Mouse (Mus musculus) mouse embryonic stem cell (cell line): Measurements from ENCODE around the gene Uqcrq.
"Not testable (repeated sequence)": the region's sequence is repeated elsewhere in the genome, so short reads cannot be mapped to it uniquely, and the experiment has no call there.

Experiments
- in situ Hi-C, 2 experiments: fragments of 300-500 bp; cut with MboI; formaldehyde crosslinking; loops; 1 replicate in 1 of 2; 3 replicates in 1 of 2; pipeline ENCODE4 v1.14.3; 2019 to 2020; ENCODE audit warnings: low sequenced_read_pairs in 2 of 2, low pct_unique_long_range_greater_than_20kb in 1 of 2, mixed read lengths in 1 of 2; ENCODE audit not compliant: unreplicated experiment in 1 of 2

Uqcrq gene

GRCm38 (mm10) chr11:53426914-53427313 is 3.7 kb downstream of the Uqcrq start:
- in situ Hi-C loops: not testable (repeated sequence)

GRCm38 (mm10) chr11:53425711-53426255 is 4.8 kb downstream of the Uqcrq start:
- in situ Hi-C loops: no loop called here

- in situ Hi-C loops: no loop called here
These were observed 5.4 kb downstream of the Uqcrq start for GRCm38 (mm10) chr11:53425251-53425650.

- in situ Hi-C loops: no loop called here
These were observed 5.8 kb downstream of the Uqcrq start for GRCm38 (mm10) chr11:53424826-53425225.

GRCm38 (mm10) chr11:53423036-53423435 is 7.6 kb downstream of the Uqcrq start, which contains the start of gene Leap2:
Gene Leap2 (minus strand): TSS chr11:53423170.
- in situ Hi-C loops: no loop called here

GRCm38 (mm10) chr11:53418048-53418447 is 12.6 kb downstream of the Uqcrq start:
- in situ Hi-C loops: no loop called here

- in situ Hi-C loops: no loop called here
These were observed 16.8 kb downstream of the Uqcrq start for GRCm38 (mm10) chr11:53413871-53414270.

- in situ Hi-C loops: no loop called here
These were observed 18.9 kb downstream of the Uqcrq start for GRCm38 (mm10) chr11:53411738-53412137.

GRCm38 (mm10) chr11:53403638-53404037 is 27.0 kb downstream of the Uqcrq start:
- in situ Hi-C loops: no loop called here

GRCm38 (mm10) chr11:53393856-53394255 is 36.8 kb downstream of the Uqcrq start:
- in situ Hi-C loops: no loop called here

GRCm38 (mm10) chr11:53383758-53384428 is 46.7 kb downstream of the Uqcrq start:
- in situ Hi-C loops: no loop called here

GRCm38 (mm10) chr11:53378918-53379317 is 51.7 kb downstream of the Uqcrq start:
- in situ Hi-C loops: no loop called here
